Mouse (Mus musculus): ENCODE data around the gene Rbm43.
"Not testable (repeated sequence)": the region's sequence is repeated elsewhere in the genome, so short reads cannot be mapped to it uniquely, and the experiment has no call there.

Gene Rbm43

DNA sequence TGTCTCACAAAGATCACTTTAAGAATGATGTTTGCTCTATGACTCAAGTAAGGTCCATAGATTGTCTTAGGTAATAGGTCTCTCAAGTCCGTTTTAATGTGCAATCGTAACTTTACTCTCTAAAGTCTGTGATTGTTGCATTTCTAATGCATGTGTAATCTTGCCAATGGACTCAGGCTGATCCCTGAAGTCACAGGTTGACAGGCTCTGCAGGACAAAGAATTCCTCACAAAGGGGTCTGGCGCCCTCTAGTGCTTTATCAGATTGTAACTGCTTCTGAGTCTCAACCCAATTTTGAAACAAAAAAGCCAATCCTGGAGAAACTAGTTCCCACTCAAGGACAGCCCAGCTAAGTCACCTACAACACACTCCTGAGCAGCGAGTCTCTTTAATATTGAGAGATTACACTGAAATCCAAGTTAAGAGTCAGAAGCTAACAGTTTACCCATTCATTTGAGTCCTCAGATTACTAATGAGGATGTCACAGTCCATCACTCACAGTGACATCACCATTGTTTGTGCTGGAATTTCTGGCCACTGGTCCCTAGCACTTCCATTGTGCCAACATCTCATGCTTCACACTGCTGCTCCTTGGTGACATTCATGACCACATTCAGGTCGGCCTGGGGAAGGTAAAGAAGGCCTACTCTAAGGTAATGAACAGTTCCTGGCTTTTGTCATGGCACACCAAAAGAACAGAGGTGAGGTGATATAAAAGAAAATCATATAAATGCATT, 19.9 kb downstream of the Rbm43 start:
- intact Hi-C loops (cut with DNase I) = loop anchor here (5.0 to 10.0 kb wide), 3 partner anchors 760 to 1608 kb away; no protein-coding TSS in a partner anchor

DNA sequence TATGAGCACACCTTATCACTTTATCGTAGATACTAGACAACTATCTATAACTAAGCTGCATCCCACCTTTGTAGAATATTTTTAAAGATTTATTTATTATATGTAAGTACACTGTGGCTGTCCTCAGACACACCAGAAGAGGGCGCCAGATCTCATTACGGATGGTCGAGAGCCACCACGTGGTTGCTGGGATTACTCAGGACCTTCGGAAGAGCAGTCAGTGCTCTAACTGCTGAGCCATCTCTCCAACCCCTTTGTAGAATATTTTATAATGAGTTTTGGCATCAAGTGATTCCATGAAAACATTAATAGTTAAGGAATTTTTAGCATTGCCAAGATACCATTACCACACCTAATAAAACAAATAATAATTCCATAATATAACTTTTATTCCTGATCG, 20.4 kb downstream of the Rbm43 start:
- intact Hi-C loops (cut with DNase I) = loop anchor here (5.0 to 10.0 kb wide), 3 partner anchors 760 to 1607 kb away; no protein-coding TSS in a partner anchor

DNA sequence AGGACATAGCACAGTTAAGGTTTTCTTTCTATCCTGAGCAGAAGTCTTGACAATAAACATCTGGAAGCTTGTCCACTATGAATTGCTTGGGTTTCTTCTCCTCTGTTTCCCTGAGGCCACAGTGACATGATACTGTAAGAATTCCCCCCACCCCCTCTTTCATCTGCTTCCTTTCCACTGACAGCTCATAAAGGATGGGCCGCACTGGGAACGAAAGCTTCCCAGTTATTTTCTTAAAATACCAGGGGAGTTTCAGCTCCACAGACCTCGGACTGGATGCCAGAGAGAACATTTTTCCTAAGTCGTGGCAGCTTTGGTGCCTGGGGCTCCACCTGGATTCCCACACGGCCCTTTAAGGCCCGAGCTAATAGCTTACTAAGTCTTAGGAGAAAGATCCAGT, 22.2 kb downstream of the Rbm43 start:
- intact Hi-C loops (cut with DNase I) = loop anchor here (5.0 to 10.0 kb wide), 3 partner anchors 758 to 1605 kb away; no protein-coding TSS in a partner anchor

DNA sequence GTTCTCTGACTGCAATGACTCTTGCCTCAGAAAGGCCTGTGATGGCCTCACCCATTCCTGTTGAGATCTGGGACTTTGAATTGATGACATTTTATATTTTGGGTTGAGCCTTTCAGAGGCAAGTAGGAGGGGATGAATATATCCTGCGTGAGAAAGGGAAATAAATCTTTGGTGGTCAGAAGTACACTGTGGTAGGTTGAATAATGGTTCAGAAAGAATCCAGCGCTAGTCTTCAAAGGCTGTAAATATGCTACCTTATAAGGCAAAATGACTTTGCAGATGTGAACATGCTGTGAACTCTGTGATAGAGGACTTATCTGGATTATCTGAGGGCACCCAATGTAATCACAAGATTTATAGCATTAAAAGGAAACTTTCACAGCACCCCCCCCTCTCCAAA, 23.1 kb downstream of the Rbm43 start:
- intact Hi-C loops (cut with DNase I) = loop anchor here (5.0 to 10.0 kb wide), 3 partner anchors 757 to 1605 kb away; no protein-coding TSS in a partner anchor

DNA sequence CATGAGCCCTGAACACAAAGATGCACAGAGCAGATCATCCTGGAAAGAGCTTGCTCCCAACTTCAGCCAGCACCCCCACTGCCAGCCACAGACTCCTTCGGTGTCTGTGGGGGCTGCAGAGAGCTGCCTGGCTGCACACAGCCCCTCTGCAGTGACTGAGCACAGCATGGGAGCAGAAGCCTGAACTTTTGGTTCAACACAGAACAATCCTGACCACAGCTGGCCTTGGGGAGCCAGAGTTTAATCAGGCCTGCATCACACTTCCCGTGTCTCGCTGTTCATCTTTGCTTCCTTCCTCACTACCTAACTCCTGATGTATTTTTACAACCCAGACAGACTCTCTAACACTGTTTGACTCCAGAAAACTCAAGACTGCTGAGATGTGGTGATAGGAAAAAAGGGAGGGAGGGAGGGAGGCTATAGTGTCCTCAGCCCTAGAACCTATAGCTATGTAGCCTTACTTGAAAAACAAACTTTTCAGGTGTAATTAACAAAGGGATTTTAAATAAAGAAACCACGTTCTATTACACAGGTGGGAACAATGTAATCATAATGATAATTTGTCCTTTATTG, 27.3 kb downstream of the Rbm43 start:
- intact Hi-C loops (cut with DNase I) = no loop called here

DNA sequence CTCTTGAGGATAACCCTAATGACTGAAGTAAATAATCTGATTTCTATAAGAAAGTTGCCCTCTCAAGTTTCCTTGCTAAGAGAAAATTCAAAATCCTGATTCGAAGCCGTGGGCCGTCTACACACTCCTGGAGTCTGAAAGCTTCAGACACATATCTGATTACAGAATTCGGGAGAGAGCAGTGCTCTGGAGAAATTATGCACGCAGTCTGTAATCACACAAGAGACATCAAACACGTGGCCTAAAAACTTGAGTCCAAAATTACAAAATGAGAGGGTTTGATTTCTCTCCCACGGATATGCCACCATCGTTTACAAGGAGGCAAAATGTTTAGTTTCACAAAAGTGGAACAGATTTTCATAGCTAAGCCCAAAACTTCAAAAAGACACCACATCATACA, 29.3 kb downstream of the Rbm43 start:
- intact Hi-C loops (cut with DNase I) = no loop called here

DNA sequence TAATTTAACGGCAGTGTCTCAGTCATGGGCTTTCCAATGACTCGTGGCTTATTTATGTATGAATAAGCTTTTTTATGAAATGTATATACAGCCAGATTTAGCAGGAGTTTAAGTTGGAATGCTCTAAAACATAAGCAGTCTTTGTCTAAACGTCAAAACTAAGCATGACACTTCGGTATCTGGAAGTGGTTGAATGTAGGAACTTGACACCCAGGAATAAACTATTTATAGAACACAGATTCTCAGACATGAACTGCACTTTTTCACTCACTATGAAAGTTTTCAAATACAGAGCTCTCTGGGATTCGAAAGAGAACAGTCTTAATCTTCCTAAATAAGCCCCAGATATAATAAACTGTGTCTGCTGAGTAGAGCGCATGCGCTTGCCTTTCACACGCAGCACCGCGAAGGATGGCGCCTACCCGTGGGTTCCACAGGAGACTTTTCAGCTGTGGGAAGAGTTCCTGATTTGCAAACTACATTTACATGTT, 42.5 kb downstream of the Rbm43 start:
- intact Hi-C loops (cut with DNase I) = no loop called here

DNA sequence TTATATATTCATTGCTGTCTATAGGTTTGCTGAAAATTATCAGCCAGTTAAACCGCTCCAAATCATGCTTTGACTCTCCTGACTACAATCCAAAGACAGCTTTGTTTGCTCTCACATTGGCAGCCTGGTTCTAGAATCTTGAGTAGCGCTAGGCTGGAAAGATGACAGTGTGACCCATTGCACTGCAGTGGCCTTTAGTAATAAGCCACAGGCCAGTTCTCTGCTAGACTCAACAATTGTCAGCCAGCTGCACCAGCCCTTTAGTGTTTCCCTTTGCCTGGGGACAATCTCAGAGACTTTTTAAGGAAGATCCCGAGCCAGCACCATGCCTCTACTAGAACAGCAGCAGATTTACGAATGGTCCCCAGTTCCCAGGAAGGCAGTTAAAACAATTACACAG, 44.0 kb downstream of the Rbm43 start:
- intact Hi-C loops (cut with DNase I) = no loop called here

DNA sequence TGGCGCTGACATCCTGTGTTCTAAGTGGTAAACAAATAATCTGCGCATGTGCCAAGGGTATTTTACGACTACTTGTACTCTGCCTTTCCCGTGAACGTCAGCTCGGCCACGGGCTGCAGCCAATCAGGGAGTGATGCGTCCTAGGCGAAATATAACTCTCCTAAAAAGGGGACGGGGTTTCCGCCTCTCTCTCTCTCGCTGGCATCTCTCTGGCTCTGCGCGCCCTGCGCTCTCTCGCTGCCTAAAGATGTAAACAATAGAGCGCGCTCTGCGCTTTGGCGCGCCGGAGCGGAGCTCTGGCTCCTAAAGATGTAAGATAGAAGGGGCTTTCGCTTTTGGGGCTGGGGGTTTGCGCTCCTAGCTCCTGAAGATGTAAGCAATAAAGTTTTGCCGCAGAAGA, 44.8 kb downstream of the Rbm43 start:
- intact Hi-C loops (cut with DNase I) = not testable (repeated sequence)

DNA sequence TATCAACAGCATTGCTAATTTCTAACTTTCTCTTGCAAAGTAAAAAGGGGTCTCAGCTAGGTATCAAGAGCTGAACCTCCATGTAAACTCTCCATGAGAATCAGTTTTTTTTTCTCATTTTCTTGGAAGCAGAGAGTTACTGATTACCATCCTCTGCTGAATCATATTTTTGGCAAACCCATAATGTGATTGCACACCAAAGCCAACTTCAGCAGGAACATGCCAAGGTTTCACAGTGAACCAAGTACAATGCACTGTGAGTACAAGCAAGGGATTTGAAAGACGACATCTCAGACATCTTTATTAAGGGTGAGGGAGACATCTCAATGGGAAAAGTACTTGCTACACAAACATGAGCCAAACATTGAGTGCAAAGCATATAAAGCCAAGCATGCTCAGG, 54.8 kb downstream of the Rbm43 start:
- intact Hi-C loops (cut with DNase I) = no loop called here
